Comparison of ENCODE assay signal across 30 mouse cellular contexts in the genomic region with DNA sequence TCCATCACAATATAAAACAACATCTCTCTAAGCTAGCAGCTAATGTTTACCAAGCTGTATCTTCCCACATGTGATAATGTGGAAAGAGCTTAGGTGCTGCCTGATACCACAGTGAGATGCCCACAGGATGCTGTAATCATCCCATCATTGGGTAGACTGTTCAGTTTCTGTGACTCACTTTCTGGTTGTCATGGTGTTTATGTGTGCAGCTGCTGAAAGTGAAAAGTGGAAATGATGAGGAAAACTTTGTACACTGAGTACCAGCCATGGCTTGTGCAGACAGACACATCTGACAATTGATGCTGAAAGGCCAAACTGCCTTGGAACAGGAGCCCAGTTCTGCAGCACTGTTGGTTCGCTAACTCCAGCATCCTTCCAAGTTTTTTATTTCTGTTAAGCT. TPM values are rescaled to one million over a fixed set of nuclear protein-coding genes. Genes with fewer than 3 reads are reported as not detected.
DNase-seq lines count a peak whose midpoint lies in the region; ATAC-seq lines count a peak whose summit lies in the region.
"Had no signal": no experiment of that assay in that cellular context is flagged by ENCODE, and none has a peak within 500 bp of the region (broad histone marks: within the 10 kb centered on the region; RNA-seq: fewer than 3 reads in every experiment).

No protein-coding gene starts in this region.

- no peaks in the 10 kb centered on the region for H3K4me1 ChIP-seq in forebrain, embryonic 13.5 days
- H3K4me1 ChIP-seq: embryonic facial prominence, embryonic 10.5 days; embryonic facial prominence, embryonic 13.5 days; forebrain, embryonic 12.5 days had no signal

- H3K36me3 ChIP-seq in forebrain, embryonic 13.5 days (ENCODE audit: poor library complexity, severe bottlenecking) = no peaks in the 10 kb centered on the region
- H3K36me3 ChIP-seq: embryonic facial prominence, embryonic 10.5 days; embryonic facial prominence, embryonic 13.5 days; forebrain, embryonic 12.5 days; heart, embryonic 10.5 days; heart, embryonic 13.5 days had no signal

- no peak overlapping the region for H3K4me3 ChIP-seq in forebrain, embryonic 13.5 days
- H3K4me3 ChIP-seq: embryonic facial prominence, embryonic 10.5 days; embryonic facial prominence, embryonic 13.5 days; erythroblast, embryonic 14.5 days; forebrain, embryonic 12.5 days; heart, embryonic 10.5 days; heart, embryonic 13.5 days had no signal

- H3K9me3 ChIP-seq in forebrain, embryonic 13.5 days (replicated peaks) = no peaks in the 10 kb centered on the region
- H3K9me3 ChIP-seq: embryonic facial prominence, embryonic 10.5 days; embryonic facial prominence, embryonic 13.5 days; forebrain, embryonic 12.5 days; heart, embryonic 10.5 days; heart, embryonic 13.5 days had no signal

- no peak for ATAC-seq in forebrain, embryonic 13.5 days
- ATAC-seq: activated CD4-positive, CD25-positive, alpha-beta regulatory T cell, adult 4 months; forebrain, embryonic 16.5 days; hindbrain, postnatal 0 days; inflammation-experienced regulatory T-cells, adult 6 months; intestine, embryonic 16.5 days had no signal

- WGBS in forebrain, embryonic 13.5 days = 96% methylated on average over 1 of the region's 1 CpGs

- peak; percentile 53 for DNase-seq in heart, adult 11 months
- DNase-seq in heart, adult 8-10 months (ENCODE audit: low spot score) = no peak
- DNase-seq in 3T3-L1 (ENCODE audit: low read depth, low spot score) = peak; percentile 31
- peak; percentile 55 for DNase-seq in brain, adult 2 months (ENCODE audit: low read depth, low spot score)
- DNase-seq in cerebellum, adult 8-10 months = no peak
- DNase-seq: adrenal gland, postnatal 10 days; adrenal gland, postnatal 36 days; cerebellum, adult 11 months; cerebellum, adult 2 months; cerebellum, postnatal 10 days; cerebellum, postnatal 36 days; embryo, embryonic 11 days; gastrocnemius, postnatal 10 days; gastrocnemius, postnatal 36 days; heart, adult 18-20 months; heart, postnatal 14 days; heart, postnatal 4 days had no signal

- no peaks in the 10 kb centered on the region for H3K27me3 ChIP-seq in forebrain, embryonic 13.5 days
- H3K27me3 ChIP-seq: embryonic facial prominence, embryonic 13.5 days; forebrain, embryonic 12.5 days; heart, embryonic 13.5 days had no signal

- H3K4me2 ChIP-seq in forebrain, embryonic 13.5 days = no peak overlapping the region
- H3K4me2 ChIP-seq: embryonic facial prominence, embryonic 13.5 days; forebrain, embryonic 12.5 days; heart, embryonic 13.5 days; hindbrain, embryonic 14.5 days had no signal

- H3K9ac ChIP-seq in forebrain, embryonic 13.5 days = no peak overlapping the region
- H3K9ac ChIP-seq: embryonic facial prominence, embryonic 13.5 days; forebrain, embryonic 12.5 days; heart, embryonic 13.5 days; hindbrain, embryonic 14.5 days had no signal

- H3K27ac ChIP-seq in forebrain, embryonic 13.5 days = no peak overlapping the region
- H3K27ac ChIP-seq: embryonic facial prominence, embryonic 10.5 days; embryonic facial prominence, embryonic 13.5 days; forebrain, embryonic 12.5 days; heart, embryonic 10.5 days; heart, embryonic 13.5 days; hindbrain, embryonic 14.5 days; hindbrain, postnatal 0 days had no signal

RNA-seq across cellular contexts. Expression of a gene that starts 27.1 kb away (rescaled TPM):
- total RNA-seq in heart, adult 8-10 months (2022) = 10 to 100 TPM; 55.7 to 58.8 (median 56.9) TPM
- polyA plus RNA-seq in forebrain, embryonic 13.5 days (2015; fragmentation: Nextera tagmentation; extraction: Ambion mirVana) = 190 and 208 TPM in 2 replicates

Comparison
In these comparisons a context has a peak if more than half of its experiments do, and no peak if none do; other contexts are left out.
1. DNase-seq: peak in heart, adult 11 months (single experiment), 3T3-L1 (single experiment) and brain, adult 2 months (single experiment); none in heart, adult 8-10 months (single experiment) and cerebellum, adult 8-10 months (single experiment).